22 mouse cellular contexts compared by ENCODE assay signal in genomic region chr6:50192169-50192568, GRCm38 (mm10).
"Had no signal": no experiment of that assay in that cellular context is flagged by ENCODE, and none has a peak within 500 bp of the region (broad histone marks: within the 10 kb centered on the region; RNA-seq: fewer than 3 reads in every experiment).

No protein-coding gene starts in this region.

- H3K27ac ChIP-seq: heart, adult 2 months; heart, embryonic 13.5 days; heart, embryonic 15.5 days; hindbrain, embryonic 13.5 days; hindbrain, embryonic 15.5 days; hindbrain, postnatal 0 days; limb, embryonic 13.5 days; limb, embryonic 15.5 days; liver, embryonic 14.5 days had no signal

- H3K9me3 ChIP-seq: heart, embryonic 13.5 days; heart, embryonic 15.5 days; hindbrain, embryonic 13.5 days; hindbrain, embryonic 15.5 days; limb, embryonic 13.5 days; limb, embryonic 15.5 days had no signal

- H3K4me1 ChIP-seq: hindbrain, embryonic 13.5 days; hindbrain, embryonic 15.5 days; limb, embryonic 15.5 days had no signal

- H3K4me3 ChIP-seq: heart, adult 2 months; heart, embryonic 13.5 days; heart, embryonic 15.5 days; hindbrain, embryonic 13.5 days; hindbrain, embryonic 15.5 days; limb, embryonic 13.5 days; limb, embryonic 15.5 days had no signal

- ATAC-seq: hindbrain, postnatal 0 days; intestine, embryonic 16.5 days had no signal

- H3K4me2 ChIP-seq: heart, embryonic 11.5 days; heart, embryonic 13.5 days; heart, embryonic 15.5 days; hindbrain, embryonic 13.5 days; hindbrain, embryonic 15.5 days; limb, embryonic 13.5 days; limb, embryonic 15.5 days had no signal

- H3K27me3 ChIP-seq: heart, embryonic 13.5 days; heart, embryonic 15.5 days; hindbrain, embryonic 13.5 days; hindbrain, embryonic 15.5 days; limb, embryonic 13.5 days; limb, embryonic 15.5 days had no signal

- H3K9ac ChIP-seq: heart, embryonic 13.5 days; heart, embryonic 15.5 days; hindbrain, embryonic 13.5 days; hindbrain, embryonic 15.5 days; limb, embryonic 13.5 days; limb, embryonic 15.5 days; liver, embryonic 14.5 days had no signal

- DNase-seq: gastrocnemius, postnatal 14 days; gastrocnemius, postnatal 36 days; heart, adult 2 months; heart, postnatal 14 days; heart, postnatal 36 days; kidney, adult 11 months; kidney, adult 8-10 months; kidney, postnatal 10 days; kidney, postnatal 25 days; layer of hippocampus, adult 9-11 months; layer of hippocampus, postnatal 36 days; left cerebral cortex, postnatal 4 days had no signal
